Mouse (Mus musculus) kidney, embryonic 14.5 days (tissue): Measurements from ENCODE around the gene Map10. TPM values are rescaled to one million over a fixed set of nuclear protein-coding genes. Genes with fewer than 3 reads are reported as not detected.

Experiments used
- ATAC-seq: fragments of 200-750 bp; cut with Nextera tagmentation; 2 replicates; pipeline ENCODE4 v1.8.0; 2017; ENCODE audit warnings: moderate number of reproducible peaks, mild to moderate bottlenecking, moderate TSS enrichment, moderate library complexity; ENCODE audit not compliant: low FRiP score, low TSS enrichment
- H3K27ac ChIP-seq: fragments of 300-500 bp; sonication (generic); 2 replicates; pipeline ENCODE4 v1.5.1; 2014; ENCODE audit warnings: low read depth, mild to moderate bottlenecking, low read length, moderate library complexity, mixed read lengths
- H3K27me3 ChIP-seq: fragments of 300-500 bp; sonication (generic); 2 replicates; pipeline ENCODE4 v1.6.1; 2014; ENCODE audit warnings: mild to moderate bottlenecking, low read length; ENCODE audit not compliant: control insufficient read depth, insufficient read depth
- H3K36me3 ChIP-seq: fragments of 300-500 bp; sonication (generic); 2 replicates; pipeline ENCODE4 v1.6.1; 2014; ENCODE audit warnings: low read length, mixed read lengths; ENCODE audit not compliant: control insufficient read depth, insufficient read depth
- H3K4me1 ChIP-seq: fragments of 300-500 bp; sonication (generic); 2 replicates; pipeline ENCODE4 v1.6.1; 2014; ENCODE audit warnings: low read length, mixed read lengths; ENCODE audit not compliant: control insufficient read depth, insufficient read depth
- H3K4me2 ChIP-seq: fragments of 300-500 bp; sonication (generic); replicated peaks from 2 replicates; pipeline ENCODE4 v1.6.1; 2014; ENCODE audit warnings: low read depth, mild to moderate bottlenecking, low read length
- H3K4me3 ChIP-seq: fragments of 300-500 bp; sonication (generic); 2 replicates; pipeline ENCODE4 v1.5.1; 2014; ENCODE audit warnings: mild to moderate bottlenecking, low read length
- H3K9ac ChIP-seq: fragments of 300-500 bp; sonication (generic); 2 replicates; pipeline ENCODE4 v1.6.1; 2014; ENCODE audit warnings: low read depth, mild to moderate bottlenecking, low read length, moderate library complexity
- H3K9me3 ChIP-seq: fragments of 300-500 bp; sonication (generic); 2 replicates; pipeline ENCODE4 v1.6.1; 2016; ENCODE audit warnings: low read length; ENCODE audit not compliant: control insufficient read depth
- WGBS: fragments of 180-500 bp; shearing (Covaris S2); extraction: QIAGEN DNeasy Blood & Tissue Kit; methylation state at CpG from one replicate; pipeline ENCODE4 v1.1.7; 2014; 5-methylcytosine and 5-hydroxymethylcytosine counted together
- polyA plus RNA-seq: library from polyadenylated mRNA; unstranded; fragments of >200 nt; fragmentation: Nextera tagmentation; extraction: Ambion mirVana; gene quantifications from 2 replicates; pipeline ENCODE4 v1.2.1, GENCODE M21; 2014

The Map10 gene
- polyA plus RNA-seq, 1 experiment from 2014 or later = 6.8 TPM

- Histone ChIP-seq H3K36me3 (no peaks in the 10 kb centered on the region), H3K27ac (no peak overlapping the region), H3K27me3 (no peaks in the 10 kb centered on the region), H3K9me3 (no peaks in the 10 kb centered on the region), H3K9ac (no peak overlapping the region), H3K4me3 (no peak overlapping the region), H3K4me2 (no peak overlapping the region), H3K4me1 (peaks cover 11% of the 10 kb centered on the region; the same call in 1 of the 2 replicates)
- WGBS = 14% methylated on average over 7 of the region's 7 CpGs
- ATAC-seq = peak; percentile 70; the same call in 1 of the 2 replicates
Measured at GRCm38 (mm10) chr8:125716613-125717012, 47.0 kb downstream of the Map10 start.

- no peaks in the 10 kb centered on the region for H3K27me3 ChIP-seq
- peaks cover 11% of the 10 kb centered on the region; the same call in 1 of the 2 replicates for H3K4me1 ChIP-seq
- H3K9me3 ChIP-seq = no peaks in the 10 kb centered on the region
- WGBS = 72% methylated on average over 4 of the region's 4 CpGs
- no peak overlapping the region for H3K4me2 ChIP-seq
- H3K9ac ChIP-seq = no peak overlapping the region
- no peak for ATAC-seq
- H3K4me3 ChIP-seq = no peak overlapping the region
- H3K36me3 ChIP-seq = no peaks in the 10 kb centered on the region
- H3K27ac ChIP-seq = no peak overlapping the region
Measured at GRCm38 (mm10) chr8:125718914-125719313, 49.3 kb downstream of the Map10 start.

DNA sequence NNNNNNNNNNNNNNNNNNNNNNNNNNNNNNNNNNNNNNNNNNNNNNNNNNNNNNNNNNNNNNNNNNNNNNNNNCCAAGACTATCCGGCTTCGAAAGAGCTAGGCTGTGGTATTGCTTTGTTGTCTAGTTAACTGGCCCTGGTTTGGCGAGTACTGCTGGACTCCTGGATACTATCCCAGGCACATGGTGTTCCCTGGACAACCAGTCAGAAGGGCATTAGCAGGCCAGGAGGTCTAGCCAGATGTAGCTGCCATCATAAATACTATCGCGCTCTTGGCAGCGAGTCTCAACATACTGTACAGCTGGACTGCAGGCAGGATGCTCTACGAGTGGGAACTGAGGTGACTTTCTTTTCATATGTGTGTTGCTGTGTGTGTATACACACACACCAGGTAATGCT, 53.1 kb downstream of the Map10 start:
- Histone ChIP-seq H3K36me3 (no peaks in the 10 kb centered on the region), H3K9me3 (no peaks in the 10 kb centered on the region), H3K4me2 (no peak overlapping the region), H3K27ac (no peak overlapping the region), H3K4me3 (no peak overlapping the region), H3K4me1 (no peaks in the 10 kb centered on the region; the same call in 1 of the 2 replicates), H3K27me3 (no peaks in the 10 kb centered on the region), H3K9ac (no peak overlapping the region)
- WGBS = 59% methylated on average over 7 of the region's 7 CpGs
- ATAC-seq = no peak

Other genes starting within 250 kb of the Map10 start
- 6.6 and 12.9 TPM in 2 replicates for gene Sipa1l2, start 100.0 kb upstream of the Map10 start, polyA plus RNA-seq
- 28.5 and 29.3 TPM in 2 replicates for gene Ntpcr, start 60.1 kb downstream of the Map10 start, polyA plus RNA-seq
- gene Pcnx2, start 228.5 kb downstream of the Map10 start, polyA plus RNA-seq = 0.15 and 0.19 TPM in 2 replicates
- 4.3 and 5.8 TPM in 2 replicates for gene Map3k21, start 240.6 kb downstream of the Map10 start, polyA plus RNA-seq